Mouse (Mus musculus): Measurements from ENCODE around the gene Stk39.

The Stk39 gene

GRCm38 (mm10) chr2:68349593-68350383, 122.3 kb downstream of the Stk39 start:
- DNase-seq (ENCODE audit: extremely low read depth, low read depth, low spot score) = no peak

DNA sequence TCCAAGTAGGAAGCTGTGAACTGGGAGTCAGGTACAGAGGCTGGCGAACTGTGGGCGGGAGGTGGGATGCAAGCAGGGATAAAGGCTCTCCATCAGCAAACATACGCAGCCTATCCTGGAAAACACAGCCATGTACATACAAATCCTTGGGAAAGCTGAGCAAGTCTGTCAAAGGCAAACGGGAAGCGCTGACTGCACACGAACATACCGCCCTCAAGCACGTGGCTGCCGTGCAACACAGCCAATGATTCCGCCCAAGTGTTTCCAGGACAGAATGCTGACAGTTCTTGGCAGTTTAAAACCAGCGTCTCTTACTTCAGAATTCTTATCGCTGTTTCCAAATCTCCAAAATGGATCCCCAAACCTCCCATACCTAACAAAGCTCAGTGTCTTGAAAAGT, 123.1 kb downstream of the Stk39 start:
- no peak for DNase-seq (ENCODE audit: extremely low read depth, low read depth, low spot score)

DNA sequence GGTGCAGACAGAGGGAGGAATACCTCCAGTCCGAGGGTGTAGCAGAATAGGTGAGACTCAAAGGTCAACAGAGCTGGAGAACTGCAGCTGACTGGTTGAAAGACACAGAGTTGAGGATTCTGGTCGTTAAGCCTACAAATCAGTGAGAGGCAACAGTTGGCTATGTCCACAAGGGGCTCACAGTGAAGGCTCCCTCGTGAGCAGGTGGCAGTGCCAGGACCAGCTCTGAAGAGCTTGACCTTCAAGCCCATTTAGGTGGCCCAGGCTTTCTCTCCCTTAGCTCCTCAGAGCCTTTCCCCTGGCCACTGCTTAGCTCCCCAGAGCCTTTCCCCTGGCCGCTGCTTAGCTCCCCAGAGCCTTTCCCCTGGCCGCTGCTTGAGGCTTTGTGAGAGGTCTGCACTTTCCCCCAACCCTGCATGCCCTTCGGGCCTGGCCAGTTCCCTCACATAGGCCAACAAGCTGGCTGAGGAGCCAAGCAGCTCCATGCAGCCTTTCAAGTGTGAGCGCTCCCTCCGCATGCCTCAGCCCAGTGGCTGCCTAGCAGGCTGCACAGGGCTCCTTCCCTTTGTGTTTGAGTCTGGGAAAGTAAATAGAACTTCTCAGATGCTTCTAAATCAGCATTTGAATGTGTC, 125.3 kb downstream of the Stk39 start:
- no peak for DNase-seq (ENCODE audit: extremely low read depth, low read depth, low spot score)

DNA sequence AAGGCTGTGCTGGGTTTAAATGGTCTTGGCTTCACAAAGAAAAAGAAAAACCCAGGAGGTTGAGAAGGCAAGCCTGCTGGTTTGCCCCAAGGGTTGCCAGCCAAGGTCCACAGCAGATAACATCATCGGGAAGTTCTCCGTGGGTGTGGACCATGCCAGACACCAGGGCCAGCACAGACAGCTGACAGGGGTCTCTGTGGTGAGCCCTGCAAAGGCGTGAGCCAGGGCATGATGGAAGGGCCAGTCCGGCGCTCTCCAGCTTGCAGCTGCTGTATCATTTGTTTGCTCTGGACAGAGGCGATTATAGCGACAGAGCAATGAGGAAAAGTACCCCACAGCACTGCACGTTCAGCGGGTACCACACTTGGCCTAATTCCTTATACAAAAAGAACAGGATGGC, 126.8 kb downstream of the Stk39 start:
- DNase-seq (ENCODE audit: extremely low read depth, low read depth, low spot score) = no peak

DNA sequence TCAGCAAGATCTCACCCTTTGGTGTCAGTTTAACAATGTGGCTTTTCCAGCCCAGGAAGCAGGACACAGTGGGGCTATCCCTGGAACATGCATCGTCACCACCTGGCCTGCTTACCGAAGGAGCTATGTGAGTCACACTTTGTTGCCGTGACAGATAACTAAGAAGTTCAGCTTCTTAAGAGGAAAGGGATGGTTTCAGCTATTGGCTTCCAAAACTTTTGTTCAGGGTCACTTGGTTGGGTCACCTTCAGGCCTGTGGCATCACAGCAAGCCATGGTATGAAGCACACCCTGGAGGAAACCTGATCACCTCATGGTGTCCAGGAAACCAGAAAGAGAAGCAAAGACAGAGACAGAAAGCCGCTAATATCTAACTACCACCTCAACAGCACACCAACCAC, 128.3 kb downstream of the Stk39 start:
- no peak for DNase-seq (ENCODE audit: extremely low read depth, low read depth, low spot score)

DNA sequence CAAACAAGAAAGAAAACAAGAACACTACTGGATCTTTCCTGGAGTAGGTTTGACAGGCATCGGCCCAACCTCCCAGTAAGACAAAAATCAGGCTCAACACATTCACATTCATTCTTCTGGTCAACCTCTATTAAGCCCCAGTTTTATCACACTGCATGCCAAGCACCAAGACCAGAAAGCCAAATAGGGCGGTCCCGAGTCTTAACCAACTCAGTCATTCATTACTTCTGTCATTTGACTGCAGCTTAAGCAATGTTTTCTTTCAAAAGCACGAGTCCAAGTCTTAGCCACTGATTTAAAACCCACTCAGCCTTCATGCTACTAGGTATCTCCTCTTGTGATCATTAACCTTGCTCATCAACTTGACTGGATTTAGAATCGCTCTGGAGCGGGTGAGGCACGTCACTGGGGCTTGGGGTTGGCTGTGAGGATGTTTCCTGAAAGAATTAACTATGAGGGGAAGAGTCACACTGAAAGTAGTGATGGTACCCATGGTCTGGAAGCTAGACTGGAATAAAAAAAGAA, 129.9 kb downstream of the Stk39 start:
- DNase-seq (ENCODE audit: extremely low read depth, low read depth, low spot score) = no peak

DNA sequence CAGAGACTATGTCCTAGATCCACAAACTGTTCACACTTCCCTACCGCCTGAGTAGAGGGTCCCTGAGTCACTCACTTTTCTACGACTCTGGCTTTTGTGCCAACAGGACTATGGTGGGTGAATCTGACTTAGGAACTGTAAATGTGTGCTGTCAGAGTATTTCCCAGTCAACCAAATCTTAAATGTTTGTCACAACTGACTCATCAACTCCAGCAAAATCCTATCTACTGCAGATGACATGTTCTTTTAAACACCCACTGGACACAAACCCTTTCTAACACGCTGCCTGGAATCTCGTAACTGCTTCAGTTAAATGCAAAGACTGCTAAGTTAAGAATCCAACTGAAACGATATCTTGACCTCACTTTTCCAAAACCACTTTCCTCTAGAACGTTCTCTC, 135.2 kb downstream of the Stk39 start:
- no peak for DNase-seq (ENCODE audit: extremely low read depth, low read depth, low spot score)

- no peak for DNase-seq (ENCODE audit: extremely low read depth, low read depth, low spot score)
Observed at GRCm38 (mm10) chr2:68334945-68335344, 137.1 kb downstream of the Stk39 start.

- no peak for DNase-seq (ENCODE audit: extremely low read depth, low read depth, low spot score)
Observed at GRCm38 (mm10) chr2:68325306-68325705, 146.8 kb downstream of the Stk39 start.

GRCm38 (mm10) chr2:68321230-68321629, 150.8 kb downstream of the Stk39 start:
- DNase-seq (ENCODE audit: extremely low read depth, low read depth, low spot score) = no peak

GRCm38 (mm10) chr2:68320670-68321069, 151.4 kb downstream of the Stk39 start:
- DNase-seq (ENCODE audit: extremely low read depth, low read depth, low spot score) = no peak

DNA sequence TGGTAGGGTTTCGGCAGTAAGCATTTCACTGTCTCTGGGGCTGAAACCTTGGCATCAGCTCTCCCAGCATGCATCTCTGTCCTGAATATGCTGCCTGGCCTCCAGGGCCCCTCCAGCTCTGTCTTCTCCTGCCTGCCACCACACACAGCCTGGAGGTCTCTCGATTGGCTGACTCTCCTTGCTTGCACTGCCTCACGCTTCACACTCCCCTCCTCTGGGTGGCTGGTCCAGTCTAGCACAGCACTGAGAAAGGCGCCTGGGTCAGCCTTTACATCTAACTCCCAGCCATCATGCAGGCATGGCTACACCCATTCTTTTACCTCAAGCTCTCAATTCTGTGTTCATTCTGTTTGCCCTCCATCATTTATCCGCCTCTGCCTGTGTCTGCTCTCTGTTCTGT, 153.6 kb downstream of the Stk39 start:
- no peak for DNase-seq (ENCODE audit: extremely low read depth, low read depth, low spot score)

DNA sequence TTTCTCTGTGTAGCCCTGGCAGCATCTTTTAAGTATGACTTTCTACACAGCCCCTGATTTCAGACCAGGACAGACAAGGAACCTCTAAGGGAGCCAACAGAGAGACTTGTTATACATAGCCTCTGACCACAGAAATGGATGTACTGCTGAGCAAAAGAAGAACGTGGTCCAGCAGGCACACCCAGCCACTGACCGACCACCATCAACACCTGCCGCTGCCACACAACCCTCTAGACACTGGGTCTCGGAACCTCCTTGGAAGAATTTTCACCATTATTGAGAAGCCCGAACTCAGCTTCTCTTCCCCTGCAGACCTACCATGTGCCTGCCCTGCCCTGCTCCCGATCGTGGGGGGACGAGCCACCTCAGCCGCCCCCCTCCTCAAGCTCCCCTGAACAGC, 154.2 kb downstream of the Stk39 start:
- no peak for DNase-seq (ENCODE audit: extremely low read depth, low read depth, low spot score)

GRCm38 (mm10) chr2:68317452-68317851, 154.6 kb downstream of the Stk39 start:
- DNase-seq (ENCODE audit: extremely low read depth, low read depth, low spot score) = no peak

DNA sequence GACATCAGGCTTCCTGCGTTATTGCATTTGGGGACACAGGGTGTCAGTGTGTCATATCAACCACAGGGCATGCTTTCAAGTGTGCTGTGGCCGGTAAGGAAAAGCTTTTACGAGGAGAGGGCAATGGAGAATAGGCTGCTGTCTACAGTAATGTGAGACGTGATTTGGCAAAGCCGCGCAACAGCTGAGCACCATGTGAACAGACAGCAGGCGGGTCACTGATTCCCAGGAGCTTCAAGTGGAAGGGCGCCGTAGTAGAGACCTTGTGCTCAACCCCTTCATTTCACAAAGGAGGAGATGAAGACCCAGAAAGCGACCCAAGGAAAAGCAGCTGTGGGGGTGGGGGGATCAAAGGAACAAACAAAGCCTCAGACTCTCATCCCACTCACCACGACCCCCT, 156.8 kb downstream of the Stk39 start:
- no peak for DNase-seq (ENCODE audit: extremely low read depth, low read depth, low spot score)

DNA sequence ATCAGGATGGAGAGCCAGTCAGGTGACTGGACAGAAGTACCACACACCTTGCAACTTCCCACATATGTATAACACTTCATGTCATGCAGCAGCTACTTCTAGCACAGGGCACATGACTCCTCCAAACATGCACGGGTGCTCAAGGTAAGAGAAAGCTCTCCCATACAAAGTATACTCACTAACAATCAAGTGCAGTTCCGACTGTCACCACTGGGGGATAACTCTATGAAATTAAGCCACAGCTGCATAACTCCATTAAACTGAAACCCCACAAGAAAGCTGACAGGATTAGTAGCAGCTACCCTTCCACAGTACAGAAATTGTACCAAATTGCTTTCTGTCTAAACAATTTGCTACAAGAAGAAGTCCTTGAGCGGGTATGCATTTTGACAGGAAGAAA, 161.9 kb downstream of the Stk39 start:
- DNase-seq (ENCODE audit: extremely low read depth, low read depth, low spot score) = no peak

DNA sequence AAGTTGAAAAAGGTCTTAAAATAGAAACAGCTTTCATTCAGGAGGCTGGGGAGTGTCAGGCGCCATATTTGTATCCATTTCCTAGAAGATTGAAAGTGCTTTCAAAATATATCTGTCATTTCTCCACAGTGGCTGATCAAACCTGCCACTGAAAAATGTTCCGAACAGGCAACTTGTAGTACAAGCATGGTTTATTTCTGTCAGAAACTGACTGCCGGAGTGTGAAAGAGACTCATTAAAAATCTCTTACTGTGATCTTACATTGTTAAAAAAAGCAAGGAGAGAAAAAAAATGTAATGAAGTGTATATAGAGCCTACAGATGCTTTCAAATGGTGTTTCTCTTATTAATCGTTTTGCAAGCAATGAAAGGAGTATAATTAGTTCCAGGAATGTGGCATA, 165.5 kb downstream of the Stk39 start:
- DNase-seq (ENCODE audit: extremely low read depth, low read depth, low spot score) = no peak

DNA sequence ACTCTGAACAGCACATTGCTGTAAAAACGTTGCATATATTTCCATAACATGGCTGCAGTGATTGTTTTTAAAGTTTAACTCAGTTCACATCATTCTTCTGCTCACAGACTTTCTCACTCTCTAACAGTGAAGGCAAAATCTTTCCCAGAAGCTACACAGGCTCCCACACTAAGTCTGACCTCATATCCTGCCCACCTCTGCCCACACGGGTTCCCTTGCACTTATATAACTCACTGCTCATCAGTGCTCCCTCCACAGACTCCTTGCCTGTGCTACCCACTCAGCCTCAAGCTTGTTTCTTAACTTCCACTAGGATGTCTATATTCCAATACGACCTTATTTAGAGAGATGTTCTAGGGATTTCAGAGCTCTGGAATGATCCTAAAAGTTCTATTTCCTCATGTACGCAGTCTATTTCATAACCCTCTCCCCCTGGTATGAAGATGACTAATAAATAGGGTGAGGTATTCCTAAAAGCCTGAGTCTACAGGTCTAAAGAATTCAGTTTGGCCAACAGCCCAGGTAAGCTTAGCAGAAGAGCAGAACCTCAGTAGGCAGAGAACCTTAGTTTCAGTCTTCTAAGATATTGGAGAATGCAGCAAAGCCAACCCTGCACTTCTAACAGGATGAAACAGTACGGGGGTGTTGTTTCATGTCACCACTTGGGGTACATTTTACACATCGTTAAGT, 167.2 kb downstream of the Stk39 start:
- DNase-seq (ENCODE audit: extremely low read depth, low read depth, low spot score) = no peak

- no peak for DNase-seq (ENCODE audit: extremely low read depth, low read depth, low spot score)
Observed at GRCm38 (mm10) chr2:68301811-68302542, 170.1 kb downstream of the Stk39 start.

DNA sequence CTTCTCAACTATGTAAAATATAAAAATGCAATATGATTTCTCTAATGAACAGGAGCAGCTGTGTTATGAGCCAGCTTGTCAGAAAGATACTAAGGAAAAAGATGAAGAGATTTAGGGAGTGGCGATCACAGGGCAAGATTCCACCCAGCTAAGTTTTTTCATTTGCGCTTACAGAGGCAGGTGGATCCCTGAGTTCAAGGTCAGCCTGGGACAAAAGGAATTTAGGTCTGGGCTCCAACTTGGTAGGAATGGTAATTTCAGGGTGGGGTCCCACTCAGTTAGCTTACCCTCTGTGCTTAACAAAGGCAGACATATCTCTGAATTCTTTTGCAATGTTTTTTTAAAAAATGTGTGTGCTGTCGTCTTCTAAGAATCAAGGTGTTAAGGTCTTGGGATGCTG, 173.7 kb downstream of the Stk39 start:
- DNase-seq (ENCODE audit: extremely low read depth, low read depth, low spot score) = no peak

- DNase-seq (ENCODE audit: extremely low read depth, low read depth, low spot score) = no peak
Observed at GRCm38 (mm10) chr2:68297955-68298354, 174.1 kb downstream of the Stk39 start.
